Mouse (Mus musculus): Measurements from ENCODE around the gene Bicral.

The Bicral gene

DNA sequence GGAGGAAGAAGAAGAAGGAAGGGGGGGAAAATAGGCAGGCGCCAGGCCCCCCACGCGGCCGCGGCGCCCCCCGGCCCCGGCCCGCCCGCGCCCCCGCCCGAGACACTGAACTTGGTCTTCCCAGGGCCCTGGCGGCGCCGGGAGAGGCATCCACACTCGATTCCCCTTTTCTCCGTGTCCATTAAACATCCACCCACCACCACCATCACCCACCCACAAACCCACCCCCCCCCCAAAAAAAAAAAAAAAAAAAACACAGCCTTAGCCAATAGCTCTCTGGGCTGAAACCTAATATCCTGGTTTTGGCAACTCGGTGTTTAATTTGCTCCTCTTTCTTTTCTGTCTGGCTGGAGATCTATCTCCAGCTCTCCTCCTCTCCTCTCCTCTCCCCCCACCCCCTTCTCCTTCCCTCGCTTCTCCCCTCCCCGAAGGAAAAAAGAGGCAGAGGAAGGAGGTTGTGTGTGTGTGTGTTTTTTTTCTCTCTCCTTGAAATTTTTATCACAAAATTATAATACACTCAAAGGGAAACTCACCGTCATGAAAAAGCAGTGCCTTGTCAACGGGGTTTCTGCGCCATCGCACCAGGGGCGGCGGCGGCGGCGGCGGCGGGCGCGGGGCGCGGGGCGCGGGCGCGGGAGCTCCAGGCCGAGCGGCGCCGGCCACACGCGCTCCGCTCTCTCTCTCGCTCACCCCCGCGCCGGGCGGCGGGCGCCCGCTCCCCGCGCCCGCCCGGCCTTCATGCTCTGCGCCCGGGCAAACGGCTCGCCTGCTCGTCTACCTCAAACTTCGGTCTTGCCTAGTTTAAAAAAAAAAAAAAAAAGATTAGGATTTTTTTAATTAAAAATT lies at the start of gene Bicral:
Bicral (minus strand) TSS at position 580 of the 846 bp plus-strand sequence.
- peak; percentile 70 for DNase-seq (ENCODE audit: low read depth, low spot score)

DNA sequence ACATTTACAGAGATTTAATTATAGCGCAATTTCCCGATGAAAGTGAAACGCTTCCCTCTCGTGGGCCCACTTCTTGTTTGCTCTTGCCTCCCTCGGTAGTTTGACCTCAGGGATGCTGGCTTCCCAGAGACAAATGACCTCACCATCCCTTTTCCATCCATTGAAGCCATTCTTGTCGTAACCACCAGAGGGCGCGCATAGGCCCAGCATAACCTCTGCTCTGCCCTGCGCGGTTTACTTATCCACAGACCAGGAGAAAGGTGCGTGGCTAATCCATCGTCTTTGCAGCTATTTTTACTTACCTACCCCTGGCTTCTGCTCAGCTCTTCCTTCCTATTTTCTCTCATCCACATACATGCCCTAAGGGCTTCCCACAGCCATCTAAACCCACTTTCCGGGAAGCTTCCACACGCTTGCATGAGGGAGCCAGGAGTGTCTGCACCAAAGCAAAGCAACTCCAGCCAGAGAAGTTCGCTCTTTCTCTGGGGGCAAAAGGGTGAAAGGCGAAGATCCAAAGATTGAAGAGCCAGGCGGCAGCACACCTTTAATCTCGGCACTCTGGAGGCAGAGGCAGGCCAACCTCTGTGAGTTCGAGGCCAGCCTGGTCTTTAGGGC lies 45.7 kb upstream of the Bicral start:
- peak; percentile 93 for DNase-seq (ENCODE audit: low read depth, low spot score)

DNA sequence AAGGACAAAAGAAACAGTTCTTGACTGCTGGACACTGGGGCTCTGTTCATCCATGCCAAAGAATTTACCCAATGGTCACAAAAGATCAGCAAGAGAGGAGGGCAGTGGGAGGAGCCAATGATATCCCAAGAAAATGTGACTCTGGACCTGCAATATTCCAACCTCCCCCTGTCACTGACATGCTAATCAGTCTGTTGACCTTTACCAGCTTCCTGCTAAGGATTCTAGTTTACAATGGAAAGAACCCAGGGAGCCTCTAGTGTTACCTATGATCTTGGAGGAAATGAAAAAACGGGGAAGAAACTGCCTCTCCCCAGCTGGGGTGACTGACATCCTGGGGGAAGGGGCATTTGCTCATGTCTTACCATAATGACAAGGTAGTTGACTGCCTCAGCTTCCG lies 42.7 kb upstream of the Bicral start:
- no peak for DNase-seq (ENCODE audit: low read depth, low spot score)

DNA sequence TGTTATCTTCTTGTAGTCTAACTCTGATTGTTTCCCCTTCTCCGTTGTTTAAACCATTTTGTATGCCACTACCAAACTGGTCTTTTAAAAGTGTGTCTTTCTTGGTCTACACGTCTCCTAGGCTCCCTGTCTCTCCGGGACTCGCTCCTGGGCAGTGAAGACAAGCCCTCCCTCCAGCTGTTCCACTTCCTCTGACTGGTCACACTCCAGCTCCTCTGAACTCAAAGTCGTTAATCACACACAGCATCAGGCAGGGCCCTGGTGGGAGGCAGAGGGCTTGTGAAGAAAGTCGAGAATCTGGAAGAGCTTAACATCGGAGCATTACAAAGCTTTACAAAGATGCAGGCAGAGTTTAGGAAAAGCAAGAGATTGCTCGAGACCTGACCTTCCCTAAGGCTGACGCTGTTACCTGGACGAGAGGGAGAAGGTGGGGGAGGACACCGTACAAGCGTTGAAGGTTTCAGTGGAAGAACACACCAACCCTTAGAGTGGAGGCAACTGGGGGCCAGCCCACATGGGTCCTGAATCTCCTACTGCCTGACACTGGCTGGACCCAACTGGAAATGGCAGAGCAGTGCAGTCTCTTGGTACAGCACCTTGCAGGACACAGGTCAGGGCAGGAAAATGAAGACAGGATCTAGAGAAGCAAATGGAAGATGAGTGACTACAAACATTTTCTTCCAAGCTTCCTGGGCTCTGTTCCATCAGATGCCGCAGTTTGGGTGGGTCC lies 39.1 kb upstream of the Bicral start:
- DNase-seq (ENCODE audit: low read depth, low spot score): no peak

DNA sequence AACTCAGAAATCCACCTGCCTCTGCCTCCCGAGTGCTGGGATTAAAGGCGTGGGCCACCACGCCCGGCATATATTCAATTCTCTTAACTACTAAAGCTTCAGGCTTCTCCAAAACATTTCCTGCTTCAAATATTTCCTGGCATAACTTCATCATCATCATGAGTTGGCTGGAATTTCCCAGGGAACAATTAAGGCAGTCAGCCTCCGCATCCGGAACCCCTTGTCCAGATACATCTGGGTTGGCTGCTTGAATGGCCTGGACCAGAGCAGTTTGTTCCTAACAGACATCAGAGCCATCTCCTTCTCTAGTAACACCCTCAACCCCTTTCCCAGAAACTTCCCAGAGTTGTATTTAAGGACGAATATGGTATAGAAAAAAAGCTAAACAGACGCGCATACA lies 37.1 kb upstream of the Bicral start:
- no peak for DNase-seq (ENCODE audit: low read depth, low spot score)

- DNase-seq (ENCODE audit: low read depth, low spot score): no peak
Measured at GRCm38 (mm10) chr17:46890843-46891594, 32.7 kb upstream of the Bicral start.

DNA sequence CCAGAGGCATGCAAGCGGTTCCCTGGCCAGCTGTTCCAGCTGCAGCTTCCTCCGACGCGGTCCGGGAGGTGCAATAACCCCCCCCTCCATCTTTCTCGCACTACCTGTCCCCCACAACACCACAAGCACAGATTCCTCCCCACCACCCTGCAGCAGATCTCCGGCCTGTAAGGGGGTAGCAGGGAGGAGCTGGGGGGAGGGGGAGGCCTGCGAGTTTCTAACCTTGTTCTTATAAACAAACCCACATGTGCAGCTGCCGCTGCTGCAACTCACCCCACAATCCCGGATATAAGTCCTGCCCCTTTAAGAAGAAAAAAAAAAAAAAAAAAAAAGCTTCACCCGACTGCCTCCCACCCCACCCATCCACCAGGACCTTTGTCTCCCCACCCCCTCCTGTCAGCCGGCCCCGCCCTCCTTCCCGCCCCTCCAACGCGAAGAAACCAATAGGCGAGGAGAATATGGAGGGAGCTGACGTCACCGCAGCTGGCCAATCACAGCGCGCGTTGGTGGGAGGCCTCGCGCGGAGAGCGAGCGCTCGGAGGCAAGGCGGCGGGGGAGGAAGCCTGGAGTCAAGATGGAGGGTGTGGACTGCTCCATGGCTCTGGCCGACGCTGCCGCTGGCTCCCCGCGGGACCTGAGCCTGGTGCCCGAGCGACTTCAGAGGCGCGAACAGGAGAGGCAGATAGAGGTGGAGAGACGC lies 32.0 kb upstream of the Bicral start, which contains the start of gene Tbcc:
Tbcc (plus strand) TSS at position 569 of the 700 bp plus-strand sequence.
- peak; percentile 99 for DNase-seq (ENCODE audit: low read depth, low spot score)

DNA sequence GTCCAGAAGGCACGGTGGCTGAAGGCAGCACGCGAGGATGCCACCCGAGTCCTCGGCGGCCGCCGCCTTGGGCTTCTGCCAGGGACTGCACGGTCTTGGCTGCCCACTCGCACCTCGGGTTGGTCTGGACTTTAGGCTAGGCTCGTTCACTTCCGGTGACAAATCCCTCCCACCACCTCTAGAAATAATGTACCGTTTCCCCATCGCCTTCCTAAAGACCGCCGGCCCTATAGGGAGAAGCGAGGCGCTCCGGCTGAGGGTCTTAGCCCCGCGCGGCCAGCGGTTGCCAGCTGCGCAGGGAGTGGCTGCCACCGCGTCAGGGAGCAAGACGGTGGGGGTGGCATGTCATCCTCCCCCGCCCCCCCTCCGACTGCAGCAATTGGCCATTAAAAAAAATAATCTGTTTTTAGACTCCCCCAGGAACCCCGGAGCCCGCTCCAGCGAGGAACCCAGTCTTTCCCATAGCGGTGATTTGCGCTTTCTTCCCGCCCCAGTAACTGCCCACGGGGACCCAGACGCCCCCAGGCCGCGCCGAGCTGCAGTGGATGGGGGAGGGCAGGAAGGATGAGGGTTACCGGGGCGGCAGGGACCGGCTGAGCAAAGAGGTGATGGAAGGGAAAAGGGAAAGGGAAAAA lies 31.3 kb upstream of the Bicral start:
- DNase-seq (ENCODE audit: low read depth, low spot score): peak; percentile 54

DNA sequence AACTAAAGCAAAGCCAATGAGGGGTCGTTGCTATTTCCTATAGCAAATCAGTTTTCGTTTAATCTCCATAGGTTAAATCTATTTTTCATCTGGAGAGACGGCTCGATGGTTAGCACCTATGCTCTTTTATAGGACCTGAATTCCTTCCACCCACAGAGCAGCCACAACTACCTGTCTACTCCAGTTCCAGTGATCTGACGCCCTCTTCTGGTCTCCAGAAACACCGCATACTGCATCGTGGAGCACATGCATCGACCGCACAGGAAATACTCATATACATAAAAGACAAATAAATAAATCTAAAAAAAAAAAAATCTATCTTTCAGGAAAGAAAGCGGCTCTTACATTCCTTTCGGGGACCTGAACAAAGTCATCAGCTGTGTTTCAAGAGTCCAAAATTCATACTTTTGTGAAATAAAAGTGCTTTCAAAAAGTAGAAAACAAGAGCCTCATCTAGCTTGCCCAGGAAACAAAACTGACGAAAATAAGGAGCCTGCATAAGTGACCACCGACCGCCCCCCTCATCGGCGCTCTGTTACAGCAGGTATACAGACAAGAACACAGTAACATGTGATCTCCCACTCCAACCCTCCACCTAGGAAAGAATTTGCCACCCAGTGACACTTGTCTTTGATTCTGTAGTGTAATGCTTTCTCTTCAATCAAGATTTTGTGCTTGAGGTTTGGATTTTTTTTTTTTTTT lies 30.4 kb upstream of the Bicral start:
- peak; percentile 85 for DNase-seq (ENCODE audit: low read depth, low spot score)

- no peak for DNase-seq (ENCODE audit: low read depth, low spot score)
Measured at GRCm38 (mm10) chr17:46885910-46886643, 27.8 kb upstream of the Bicral start.

- no peak for DNase-seq (ENCODE audit: low read depth, low spot score)
Measured at GRCm38 (mm10) chr17:46885218-46885909, 27.1 kb upstream of the Bicral start.

GRCm38 (mm10) chr17:46884766-46885165 lies 26.5 kb upstream of the Bicral start:
- no peak for DNase-seq (ENCODE audit: low read depth, low spot score)

GRCm38 (mm10) chr17:46883107-46883506 lies 24.8 kb upstream of the Bicral start:
- DNase-seq (ENCODE audit: low read depth, low spot score): no peak

DNA sequence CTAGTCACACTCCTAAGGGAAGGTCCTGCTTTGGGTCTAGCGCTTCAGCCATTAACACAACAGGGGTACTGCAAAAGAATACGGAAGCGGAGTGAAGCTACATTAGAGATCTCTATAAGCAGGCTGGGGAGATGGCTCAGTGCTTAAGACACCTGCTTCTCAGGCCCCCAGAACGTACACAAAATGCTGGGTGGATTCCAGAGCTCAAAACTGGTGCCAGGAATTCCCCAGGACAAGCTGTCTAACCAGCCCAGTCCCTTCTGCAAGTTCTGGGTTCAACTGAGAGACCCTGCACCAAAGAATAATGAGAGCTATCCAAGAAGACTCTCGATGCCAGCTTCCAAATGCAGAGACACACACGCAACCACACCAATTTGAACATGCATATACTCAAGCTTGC lies 23.4 kb upstream of the Bicral start:
- DNase-seq (ENCODE audit: low read depth, low spot score): no peak

- no peak for DNase-seq (ENCODE audit: low read depth, low spot score)
Measured at GRCm38 (mm10) chr17:46880322-46880721, 22.0 kb upstream of the Bicral start.

GRCm38 (mm10) chr17:46879841-46880311 lies 21.6 kb upstream of the Bicral start:
- no peak for DNase-seq (ENCODE audit: low read depth, low spot score)

DNA sequence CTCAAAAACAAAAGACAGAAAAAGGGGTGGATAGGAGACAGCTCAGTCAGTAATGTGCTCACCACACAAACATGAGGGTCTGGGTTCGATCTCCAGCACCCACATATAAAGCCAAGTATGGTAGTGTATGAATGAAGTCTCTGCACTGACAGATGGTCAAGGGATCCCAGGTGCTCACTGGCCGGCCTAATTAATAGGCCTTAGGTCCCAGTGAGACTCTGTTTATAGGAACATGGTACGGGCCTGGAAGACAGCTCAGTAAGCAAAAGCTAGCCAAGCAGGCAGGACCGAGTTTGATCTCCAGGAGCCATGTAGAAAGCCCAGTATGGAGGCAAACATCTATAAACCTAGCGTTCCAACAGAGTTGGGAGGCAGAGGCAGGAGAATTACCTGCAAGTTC lies 18.8 kb upstream of the Bicral start:
- DNase-seq (ENCODE audit: low read depth, low spot score): no peak

- DNase-seq (ENCODE audit: low read depth, low spot score): peak; percentile 86
Measured at GRCm38 (mm10) chr17:46876371-46876950, 18.2 kb upstream of the Bicral start.

All from ZHBTc4 (cell line).